Mouse (Mus musculus): Measurements from ENCODE around the gene Smok2a. TPM values are rescaled to one million over a fixed set of nuclear protein-coding genes. Genes with fewer than 3 reads are reported as not detected.

The Smok2a gene
- total RNA-seq (2023): not detected in 2 replicates

DNA sequence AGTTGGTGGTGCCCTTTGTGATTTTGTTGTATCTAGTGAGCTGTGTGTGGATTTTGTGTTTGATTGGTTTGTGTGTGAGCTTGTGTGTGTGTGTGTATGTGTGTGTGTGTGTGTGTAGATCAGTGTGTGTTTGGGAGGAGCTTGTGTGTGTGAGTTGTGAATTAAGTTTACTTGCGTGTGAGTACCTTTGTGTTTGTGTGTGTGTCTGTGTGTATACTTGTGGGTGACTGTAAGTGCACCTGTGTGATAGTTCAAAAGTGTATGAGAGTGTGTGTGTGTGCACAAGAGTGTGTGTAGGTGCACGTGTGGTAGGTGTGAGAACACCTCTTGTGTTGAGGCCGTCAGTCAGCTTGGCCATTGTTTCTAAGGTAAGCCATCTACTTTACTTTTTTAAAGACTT is at the start of gene Smok2a:
Gene Smok2a, plus strand, starts transcription at position 301 of the 400 bp plus-strand sequence.

DNA sequence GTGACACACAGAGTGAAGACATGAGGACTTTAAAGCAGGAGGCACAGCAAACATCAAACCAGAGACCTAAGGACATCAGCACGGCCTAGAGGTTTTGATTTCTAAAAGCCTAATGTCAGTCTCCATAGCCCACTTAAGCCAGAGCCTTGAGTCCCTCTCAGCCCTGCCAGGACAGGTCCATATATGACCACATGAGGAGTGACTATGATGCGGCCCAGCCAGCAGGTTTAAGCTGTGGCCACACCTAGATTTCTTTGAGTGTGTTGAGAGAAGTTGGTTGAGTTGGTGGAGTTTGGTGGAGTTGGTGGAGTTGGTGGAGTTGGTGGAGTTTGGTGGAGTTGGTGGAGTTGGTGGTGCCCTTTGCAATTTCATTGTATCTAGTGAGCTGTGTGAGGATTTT is 9.0 kb downstream of the Smok2a start, which contains the start of gene Smok2b:
Gene Smok2b, plus strand, starts transcription at position 301 of the 400 bp plus-strand sequence.

Other genes starting within 250 kb of the Smok2a start
- gene Wtap, start 227.0 kb upstream of the Smok2a start, total RNA-seq (2023): 73.5 and 94.9 TPM in 2 replicates
- gene Sod2, start 214.3 kb upstream of the Smok2a start, total RNA-seq (2023): 82.3 and 118 TPM in 2 replicates
- gene Gpr31b, start 168.9 kb upstream of the Smok2a start, total RNA-seq (2023): 0.41 and 1.5 TPM in 2 replicates
- not detected in 2 replicates for gene Tcp10b, start 160.1 kb upstream of the Smok2a start, total RNA-seq (2023)
- gene Unc93a, start 89.4 kb upstream of the Smok2a start, total RNA-seq (2023): 2.1 TPM in 2 replicates
- gene Smok2b, start 9.1 kb downstream of the Smok2a start, total RNA-seq (2023): not detected in 2 replicates
- gene Tcp10c, start 133.4 kb downstream of the Smok2a start, total RNA-seq (2023): not detected in 2 replicates